Mouse (Mus musculus) brain, adult 2 months (tissue): ENCODE measurements around the gene Lmntd2.
"Not testable (repeated sequence)": the region's sequence is repeated elsewhere in the genome, so short reads cannot be mapped to it uniquely, and the experiment has no call there.

ENCODE experiments used
- DNase-seq: peaks from one replicate; pipeline ENCODE4 v3.0.0; 2011; ENCODE audit warnings: low read depth, low spot score

Gene Lmntd2

DNA sequence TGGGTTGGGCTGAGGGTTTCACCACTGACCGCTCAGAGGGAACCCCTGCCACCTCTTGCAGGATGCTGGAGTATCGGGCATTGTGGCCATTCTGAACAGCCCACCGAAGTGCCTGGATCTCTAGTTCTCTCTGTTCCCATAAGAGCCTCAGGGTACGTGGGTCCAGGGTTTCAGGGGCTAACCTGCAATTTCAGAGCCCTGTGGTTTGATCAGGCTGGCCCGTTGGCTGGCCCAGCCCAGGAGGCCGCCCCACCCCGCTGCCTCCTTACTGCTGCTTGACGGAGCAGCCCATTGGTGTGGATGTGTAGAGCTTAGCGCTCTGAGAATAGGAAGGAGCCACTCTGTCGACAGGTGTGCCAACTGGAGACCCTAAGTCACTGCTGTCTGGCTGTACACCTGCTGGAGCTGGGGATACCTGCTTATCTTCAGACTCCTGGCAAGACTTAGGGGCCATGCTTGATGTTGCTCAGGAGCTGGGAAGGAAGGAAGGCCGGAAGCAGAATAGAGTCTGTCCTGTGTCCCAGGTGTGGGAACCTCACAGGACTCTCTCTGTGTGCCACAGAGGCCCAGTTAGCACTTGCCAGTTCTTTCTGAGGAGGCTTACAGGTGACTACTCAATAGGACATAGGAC lies at the start of gene Lmntd2:
Lmntd2 (minus strand) TSS at position 476 of the 631 bp plus-strand sequence.
- DNase-seq: no peak

DNA sequence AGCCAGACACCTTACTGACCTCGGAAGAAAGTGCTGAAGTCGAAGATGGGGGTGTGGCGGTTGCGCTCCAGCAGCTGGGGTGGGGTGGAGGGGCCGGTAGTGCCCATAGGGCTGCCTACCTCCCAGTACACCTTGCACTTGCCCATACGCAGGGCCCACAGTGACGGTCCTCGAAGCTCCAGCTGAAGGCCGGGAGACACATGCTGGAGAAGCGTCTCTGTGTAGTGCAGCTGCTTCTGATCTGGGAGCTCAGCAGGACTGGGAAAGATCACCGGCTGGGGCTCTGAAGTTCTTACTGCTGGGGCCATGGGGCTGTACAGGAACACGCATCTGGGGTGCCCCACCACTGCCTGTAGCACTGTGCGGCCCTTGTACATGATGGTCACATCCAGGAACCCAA lies 49.8 kb upstream of the Lmntd2 start:
- no peak for DNase-seq

DNA sequence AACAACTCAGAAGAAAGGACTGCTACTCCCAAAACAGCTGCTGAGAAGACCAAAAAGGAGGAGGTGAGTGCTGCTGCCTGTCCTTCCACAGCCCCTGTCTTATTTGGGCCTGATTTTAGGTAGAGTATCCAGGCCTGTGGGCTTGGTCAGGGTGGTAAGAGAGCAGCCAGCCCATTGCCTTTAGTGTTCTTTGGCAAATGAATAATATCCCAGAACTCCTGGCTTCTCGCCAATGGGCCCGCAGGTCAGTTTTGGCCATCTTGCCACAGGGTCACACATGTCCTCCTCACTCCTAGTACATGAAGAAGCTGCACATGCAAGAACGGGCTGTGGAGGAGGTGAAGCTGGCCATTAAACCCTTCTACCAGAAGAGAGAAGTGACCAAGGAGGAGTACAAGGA lies 47.6 kb upstream of the Lmntd2 start:
- DNase-seq: no peak

DNA sequence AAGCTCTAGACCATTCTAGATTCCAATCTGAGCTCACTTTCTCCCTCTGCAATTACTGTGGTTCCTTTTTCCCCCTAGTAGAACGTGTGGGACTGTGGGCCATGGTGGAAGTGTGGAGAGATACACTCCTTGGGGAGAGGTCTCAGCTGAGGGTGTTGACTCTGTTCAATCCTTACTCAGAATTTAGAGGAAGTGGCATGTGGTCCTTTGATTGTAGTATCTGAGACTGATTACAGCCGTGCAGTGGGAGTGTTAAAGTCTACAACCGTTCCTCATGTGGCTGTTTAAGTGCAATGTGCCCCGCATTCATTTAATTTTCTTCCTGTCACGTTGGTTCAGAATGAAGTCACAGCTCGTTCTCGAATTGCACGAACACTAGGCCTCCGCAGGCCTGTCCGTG lies 42.3 kb upstream of the Lmntd2 start:
- no peak for DNase-seq

DNA sequence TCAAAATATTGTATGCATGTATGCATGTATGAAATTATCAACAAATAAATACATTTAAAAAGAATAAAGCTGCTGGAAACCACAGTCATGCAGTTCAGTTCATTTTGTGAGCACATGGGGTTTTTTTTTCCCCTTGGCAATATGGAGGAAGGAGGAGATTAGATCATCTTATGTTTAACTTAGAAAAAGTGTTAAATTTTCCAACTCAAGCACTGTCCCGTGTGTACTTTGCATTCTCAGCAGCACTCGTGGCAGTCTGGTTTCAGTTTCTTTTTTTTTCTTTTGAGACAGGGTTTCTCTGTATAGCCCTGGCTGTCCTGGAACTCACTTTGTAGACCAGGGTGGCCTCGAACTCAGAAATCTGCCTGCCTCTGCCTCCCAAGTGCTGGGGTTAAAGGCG lies 36.6 kb upstream of the Lmntd2 start:
- DNase-seq: not testable (repeated sequence)

DNA sequence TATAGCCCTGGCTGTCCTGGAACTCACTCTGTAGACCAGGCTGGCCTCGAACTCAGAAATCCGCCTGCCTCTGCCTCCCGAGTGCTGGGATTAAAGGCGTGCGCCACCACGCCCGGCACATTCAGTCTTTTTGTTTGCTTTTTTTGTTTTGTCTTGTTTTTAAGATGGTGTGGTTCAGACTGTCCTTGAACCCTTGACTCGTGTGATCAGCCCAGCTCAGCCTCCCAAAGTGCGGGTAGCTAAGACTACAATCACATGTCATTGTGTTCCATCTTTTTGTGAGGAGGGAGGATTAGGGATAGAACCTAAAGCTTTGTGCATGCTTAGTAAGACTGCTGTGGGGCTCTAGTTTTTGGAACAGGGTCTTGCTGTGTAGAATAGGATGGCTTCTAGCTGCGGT lies 17.7 kb upstream of the Lmntd2 start:
- DNase-seq: no peak

DNA sequence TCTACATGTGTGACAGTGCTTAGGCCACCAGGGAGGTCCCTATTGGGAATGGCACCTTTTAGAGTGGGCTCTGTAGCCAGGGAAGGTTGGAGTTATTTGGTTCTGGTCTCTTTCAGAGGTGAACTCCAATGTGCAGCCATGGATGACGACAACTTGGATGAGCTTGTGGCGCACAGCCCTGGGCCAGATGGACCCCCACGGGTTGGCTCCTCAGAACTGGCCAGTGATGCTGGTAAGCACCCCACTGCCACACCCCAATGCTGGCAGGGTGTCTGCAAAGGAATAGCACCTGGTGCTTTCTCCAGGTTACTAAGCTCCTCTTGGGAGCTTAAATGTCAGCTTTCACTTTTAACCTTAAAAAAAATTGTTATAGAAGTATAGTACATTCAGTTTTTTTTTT lies 17.2 kb upstream of the Lmntd2 start:
- DNase-seq: no peak

DNA sequence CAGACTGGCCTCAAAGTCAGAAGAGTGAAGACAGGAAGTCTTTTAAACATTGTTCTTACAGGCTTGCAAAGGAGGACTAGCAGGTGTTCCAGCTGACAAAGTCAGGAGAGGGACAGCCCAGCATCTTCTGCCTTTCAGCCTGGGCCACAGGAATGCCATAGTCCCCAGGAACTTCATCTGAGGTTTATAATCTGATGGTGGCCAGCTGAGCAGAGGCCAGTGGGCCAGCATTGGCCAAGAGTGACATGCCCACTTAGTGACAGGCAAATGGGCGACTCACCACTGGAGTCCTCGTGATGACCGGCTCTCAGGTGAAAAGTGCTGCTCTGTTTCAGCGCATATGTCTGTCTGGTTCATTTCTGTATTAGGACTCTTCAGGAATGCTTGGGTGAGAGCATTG lies 16.7 kb upstream of the Lmntd2 start:
- no peak for DNase-seq

DNA sequence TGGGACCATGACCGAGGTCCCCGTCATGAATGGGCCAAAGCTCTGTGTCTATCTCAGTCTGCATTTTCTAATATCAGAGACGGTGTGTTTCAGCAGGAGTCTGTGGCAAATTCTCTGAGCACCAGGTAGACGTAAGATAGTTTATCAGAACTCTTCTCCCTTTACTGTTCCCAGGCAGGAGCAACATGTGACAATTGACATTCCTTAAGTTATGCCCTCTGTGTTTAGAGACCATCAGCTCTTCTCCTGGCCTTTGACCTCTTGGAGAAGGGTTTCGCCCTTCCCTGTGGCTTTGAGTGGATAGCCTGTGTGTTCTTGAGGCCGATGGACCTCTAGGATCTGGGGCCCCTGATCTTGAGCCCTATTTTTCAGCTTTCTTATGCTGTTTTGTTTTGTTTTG lies 15.8 kb upstream of the Lmntd2 start:
- DNase-seq: no peak

DNA sequence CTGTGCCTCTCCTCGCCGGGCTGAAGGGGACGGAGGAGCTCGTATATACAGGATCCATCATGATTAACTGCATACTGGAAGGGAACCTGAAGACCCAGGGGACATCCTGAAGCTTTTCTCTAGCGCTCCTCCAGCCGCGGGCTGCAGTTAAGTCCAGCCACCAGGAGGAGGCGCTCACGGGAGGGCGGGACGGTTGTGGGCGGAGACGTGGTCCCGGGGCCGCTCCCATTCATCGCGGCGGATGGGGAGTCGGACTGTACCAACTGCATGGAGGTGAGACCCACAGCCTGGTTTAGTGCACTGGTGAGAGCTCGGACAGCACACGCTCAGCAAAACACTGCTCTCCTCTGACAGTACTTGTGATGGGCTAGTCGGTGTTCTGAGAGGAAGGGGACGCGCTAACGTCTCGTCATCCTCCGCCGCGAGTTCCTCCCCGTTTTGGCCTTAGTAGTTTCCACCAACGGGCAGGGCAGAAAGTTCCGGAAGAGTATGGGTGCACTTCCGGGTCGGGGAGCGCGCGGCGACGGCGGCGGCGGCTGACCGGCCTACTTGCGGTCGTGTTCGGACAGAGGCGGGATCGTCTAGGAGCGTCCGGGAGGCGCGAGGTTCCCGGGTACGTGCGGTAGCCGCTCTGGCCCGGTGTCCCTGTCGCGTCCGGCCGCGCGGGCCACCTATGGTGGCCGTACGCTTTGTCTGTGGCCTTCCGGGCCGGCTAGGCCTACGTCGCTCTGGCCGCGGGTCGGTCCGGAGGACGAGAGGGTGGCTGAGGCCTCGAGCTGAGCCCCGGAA lies 14.6 kb upstream of the Lmntd2 start, which contains the start of gene Phrf1:
Phrf1 (plus strand) TSS at position 506 of the 789 bp plus-strand sequence.
- peak; percentile 95 for DNase-seq

DNA sequence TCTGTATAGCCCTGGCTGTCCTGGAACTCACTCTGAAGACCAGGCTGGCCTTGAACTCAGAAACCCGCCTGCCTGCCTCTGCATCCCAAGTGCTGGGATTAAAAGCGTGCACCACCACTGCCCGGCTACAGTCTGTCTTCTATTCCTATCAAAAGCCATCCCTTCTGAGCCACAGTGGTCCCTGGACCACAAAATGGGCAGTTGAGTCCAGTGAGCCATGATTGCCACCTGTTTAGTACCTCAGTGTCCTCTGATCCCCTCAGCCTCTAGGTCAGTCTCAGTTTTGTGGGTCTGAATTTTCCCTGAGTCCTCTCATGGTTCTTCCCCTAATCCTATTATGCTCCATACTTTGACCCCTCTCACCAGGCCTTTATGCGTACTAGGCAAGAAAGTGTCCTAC lies 13.9 kb upstream of the Lmntd2 start:
- DNase-seq: no peak

DNA sequence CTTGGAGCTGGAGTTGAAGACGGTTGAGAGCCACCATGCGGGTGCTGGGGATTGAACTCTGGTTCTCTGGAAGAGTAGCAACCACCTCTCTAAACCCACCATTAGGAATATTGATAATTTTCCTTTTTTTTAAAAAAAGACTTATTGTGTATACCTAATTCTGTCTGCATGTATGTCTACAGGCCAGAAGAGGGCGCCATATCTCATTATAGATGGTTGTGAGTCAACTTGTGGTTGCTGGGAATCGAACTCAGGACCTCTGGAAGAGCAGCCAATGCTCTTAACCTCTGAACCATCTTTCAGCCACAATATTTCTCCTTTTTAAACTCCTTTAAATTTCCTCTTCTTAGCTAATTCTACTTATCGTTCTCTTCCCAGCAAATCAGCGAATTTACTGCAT lies 12.7 kb upstream of the Lmntd2 start:
- DNase-seq: no peak

DNA sequence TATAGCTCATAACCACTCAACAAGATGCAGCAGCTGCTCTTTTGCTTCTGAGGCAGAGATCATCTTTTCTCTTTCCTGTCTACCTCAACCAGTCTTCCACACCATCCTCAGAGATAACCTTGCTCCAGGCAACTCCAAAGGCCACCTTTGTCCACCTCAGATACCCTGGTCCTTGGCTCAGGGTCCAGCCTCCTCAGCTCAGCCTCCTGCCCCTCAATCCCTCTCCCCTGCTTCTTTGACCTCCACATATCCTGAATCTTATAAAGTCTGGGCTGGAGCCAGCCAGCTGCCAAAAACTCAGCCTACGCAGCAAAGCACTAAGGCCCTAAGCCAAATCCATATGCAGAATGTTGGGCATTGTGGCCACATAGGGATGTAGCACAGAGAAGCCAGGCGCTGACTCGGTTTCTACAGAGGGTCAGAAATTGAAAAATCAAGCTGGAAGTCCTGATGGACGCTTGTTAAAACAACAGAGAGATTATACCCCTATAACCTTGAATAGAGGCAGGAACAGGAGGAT lies 8.9 kb upstream of the Lmntd2 start:
- DNase-seq: no peak

DNA sequence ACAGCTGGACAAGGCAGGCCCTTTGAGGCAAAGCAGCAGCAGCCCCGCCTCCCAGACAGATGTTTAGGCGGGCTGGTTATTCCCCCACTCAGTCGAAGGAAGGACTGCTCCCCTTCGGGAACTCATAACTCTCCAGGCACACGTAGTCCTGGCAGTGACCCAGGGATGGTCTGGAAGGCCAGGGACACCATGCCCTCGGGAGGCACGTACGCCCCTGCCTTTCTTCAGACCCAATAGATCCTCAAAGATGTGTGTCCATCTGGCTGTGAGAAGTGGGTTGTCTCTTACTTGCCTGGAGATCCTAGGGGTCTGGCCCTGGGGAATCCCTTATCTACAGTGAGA lies 8.2 kb upstream of the Lmntd2 start:
- DNase-seq: no peak

DNA sequence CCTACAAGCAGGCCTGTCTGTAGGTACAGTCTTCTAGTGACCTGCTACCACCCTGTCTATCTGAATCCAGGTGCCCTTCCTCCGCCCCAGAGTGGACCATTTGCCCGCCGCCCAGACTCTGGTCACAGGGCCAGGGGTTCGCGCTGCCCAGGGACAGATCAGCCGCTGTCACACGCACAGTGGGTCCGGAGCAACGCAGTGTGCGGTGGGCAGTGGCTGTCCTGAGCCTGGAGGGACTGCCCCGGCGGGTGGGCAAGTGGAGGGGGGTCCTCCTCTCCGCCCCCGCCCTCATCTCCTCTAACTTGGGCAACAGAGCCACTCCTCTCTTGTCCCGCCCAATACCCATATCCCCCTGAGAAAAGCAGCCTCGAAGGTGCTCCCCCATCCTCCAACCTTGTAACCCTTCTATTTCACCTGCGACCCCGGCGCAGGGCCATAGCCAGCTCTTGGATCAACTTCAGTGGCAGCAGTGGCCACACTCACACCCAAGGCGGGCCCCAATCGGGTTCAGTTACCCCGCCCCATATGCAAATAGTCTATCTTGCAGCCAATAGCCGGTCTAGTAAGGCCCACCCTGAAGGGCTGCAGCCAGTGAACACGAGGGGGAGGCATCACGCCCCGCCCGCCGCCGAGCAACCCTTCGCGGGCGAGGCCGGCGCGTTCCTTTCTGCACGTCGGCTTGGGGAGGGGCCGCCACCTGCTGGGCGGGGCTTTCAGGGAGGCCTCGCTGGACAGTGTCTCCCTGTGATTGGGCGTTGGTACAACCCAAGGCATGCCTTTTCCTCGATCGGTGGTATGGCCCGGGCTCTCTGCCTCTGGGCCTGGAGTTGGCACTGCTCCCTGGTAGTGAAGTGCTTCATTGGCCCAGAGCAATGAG lies 7.6 kb upstream of the Lmntd2 start:
- peak; percentile 98 for DNase-seq

DNA sequence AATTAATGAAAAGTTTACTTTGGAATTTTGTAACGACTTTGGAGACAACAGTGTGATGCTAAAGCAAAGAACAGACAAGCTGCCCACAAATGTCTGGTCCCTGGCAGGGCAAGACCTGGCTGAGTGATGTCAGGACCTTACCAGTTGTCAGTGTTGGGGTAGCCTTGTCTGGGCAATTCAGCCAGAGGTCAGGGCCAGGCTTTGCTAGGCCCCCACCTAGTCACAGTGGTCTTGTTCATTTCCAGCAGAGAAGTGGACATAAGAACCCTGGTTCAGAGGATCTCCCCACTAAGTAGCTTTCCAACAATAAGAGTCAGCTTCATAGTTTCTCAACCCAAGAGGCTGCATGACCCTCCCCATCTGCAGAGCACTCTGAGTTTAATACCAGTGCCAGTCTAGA lies 6.5 kb upstream of the Lmntd2 start:
- no peak for DNase-seq

DNA sequence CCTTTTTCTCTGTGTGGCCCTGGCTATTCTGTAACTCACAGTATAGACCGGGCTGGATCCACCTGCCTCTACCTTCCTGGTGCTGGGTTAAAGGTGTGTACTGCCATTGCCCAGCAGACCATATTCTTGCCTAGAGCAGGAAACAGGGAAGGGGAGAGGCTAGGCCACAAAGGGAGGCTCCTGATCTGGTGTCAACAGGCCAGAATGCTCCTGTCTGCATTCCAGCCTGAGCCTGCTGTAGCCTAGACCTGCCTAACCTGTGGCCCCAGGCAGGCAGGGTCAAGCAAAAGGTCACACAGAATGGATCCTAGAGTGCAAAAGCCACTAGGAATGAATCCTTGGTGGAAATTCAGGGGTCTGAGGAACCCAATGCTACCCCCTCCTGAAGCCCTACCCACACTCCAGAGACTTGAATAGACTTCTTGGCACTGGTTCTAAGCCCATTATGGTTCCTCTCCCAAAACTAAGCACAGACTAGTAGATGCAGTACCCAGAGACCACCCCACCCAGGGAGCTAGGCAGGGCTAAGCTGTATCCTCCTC lies 5.7 kb upstream of the Lmntd2 start:
- DNase-seq: no peak

DNA sequence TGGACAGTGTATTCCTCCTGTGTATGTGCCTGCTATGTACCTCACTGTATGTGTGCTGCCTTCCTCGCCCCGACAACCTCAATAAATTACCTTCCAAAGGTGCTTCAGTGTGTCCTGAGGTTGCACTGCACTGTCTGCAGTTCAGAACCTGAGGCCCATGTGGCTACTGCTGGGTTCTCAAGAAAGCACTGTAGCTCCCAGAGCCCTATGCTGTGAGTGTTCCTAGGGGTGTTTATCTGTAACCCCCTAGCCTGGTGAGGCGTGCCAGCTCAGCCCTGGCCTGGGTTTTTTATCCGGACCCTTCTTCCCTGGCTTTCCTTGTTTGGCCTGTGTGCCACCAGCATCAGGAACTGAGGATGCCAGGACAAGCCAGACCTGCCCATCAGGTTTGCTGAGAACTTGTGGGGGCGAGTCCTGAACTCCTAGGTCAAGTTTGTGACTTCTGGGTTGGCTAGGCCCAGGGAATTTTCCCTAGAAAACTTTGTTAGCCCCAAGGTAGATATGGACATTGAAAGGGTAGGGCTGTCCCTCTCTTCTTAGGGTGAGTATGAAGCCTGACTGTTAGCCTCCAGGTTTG lies 4.8 kb upstream of the Lmntd2 start:
- DNase-seq: no peak

DNA sequence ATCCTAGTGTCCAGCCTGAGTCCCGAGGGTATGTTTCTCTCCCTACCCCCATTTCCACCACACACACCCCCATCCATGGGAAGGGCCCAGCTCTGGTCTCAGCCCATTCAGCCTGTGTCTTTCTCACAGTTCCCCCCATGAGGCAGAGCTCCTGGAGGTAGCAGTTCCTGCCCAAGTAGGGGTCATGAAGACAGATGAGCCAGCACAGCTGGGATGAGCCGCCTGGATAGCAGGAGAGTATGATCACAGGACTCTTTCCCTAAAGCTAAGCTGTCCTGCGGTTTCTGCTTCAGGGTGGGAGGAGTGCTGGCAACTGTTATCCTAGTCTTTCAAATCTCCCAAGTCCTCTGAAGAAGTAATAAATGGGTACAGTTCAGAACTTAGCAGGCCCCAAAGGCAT lies 4.3 kb upstream of the Lmntd2 start:
- no peak for DNase-seq

DNA sequence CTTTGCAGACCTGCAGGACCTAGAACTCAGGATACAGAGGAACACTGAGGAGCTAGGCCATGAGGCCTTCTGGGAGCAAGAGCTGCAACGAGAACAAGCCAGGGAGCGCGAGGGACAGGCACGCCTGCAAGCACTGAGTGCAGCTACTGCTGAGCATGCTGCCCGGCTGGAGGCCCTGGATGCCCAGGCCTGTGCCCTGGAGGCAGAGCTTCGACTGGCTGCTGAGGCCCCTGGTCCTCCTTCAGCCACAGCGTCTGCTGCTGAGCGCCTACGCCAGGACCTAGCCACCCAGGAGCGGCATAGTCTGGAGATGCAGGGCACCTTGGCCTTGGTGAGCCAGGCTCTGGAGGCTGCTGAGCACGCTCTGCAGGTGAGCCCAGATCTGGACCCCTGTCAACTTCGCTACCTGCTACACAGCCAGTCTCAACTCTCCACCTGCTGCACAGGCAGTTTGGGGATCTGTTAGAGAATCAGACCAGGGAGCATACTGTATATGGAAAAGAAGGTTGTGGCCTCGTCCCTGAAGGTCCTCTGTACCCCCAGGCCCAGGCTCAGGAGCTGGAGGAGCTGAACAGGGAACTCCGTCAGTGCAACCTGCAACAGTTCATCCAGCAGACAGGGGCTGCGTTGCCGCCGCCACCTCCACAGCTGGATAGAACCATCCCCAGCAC lies 3.6 kb upstream of the Lmntd2 start:
- DNase-seq: no peak

DNA sequence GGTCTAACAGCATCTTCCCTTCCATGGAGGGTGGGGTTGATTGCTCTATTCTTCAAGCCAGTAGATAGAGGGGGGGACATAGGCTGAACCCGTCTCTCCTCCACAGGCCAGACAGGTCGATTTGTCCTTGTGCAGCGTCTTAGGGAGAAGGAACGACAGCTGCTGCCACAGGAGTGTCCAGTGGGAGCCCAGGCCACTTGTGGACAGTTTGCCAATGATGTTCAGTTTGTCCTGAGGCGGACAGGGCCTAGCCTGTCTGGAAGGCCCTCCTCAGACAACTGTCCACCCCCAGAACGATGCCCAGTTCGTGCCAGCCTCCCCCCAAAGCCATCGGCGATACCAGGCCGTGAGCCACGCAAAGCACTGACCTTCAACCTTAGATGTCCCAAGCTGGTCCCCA lies 3.0 kb upstream of the Lmntd2 start:
- no peak for DNase-seq
